20 mouse cellular contexts compared by ENCODE assay signal in genomic region chr13:69954171-69954570, GRCm38 (mm10).
A peak's percentile ranks its signal among the peaks of the same experiment; 100 is the strongest.
DNase-seq lines count a peak whose midpoint lies in the region; ATAC-seq lines count a peak whose summit lies in the region.
"Had no signal": no experiment of that assay in that cellular context is flagged by ENCODE, and none has a peak within 500 bp of the region (broad histone marks: within the 10 kb centered on the region; RNA-seq: fewer than 3 reads in every experiment).

No protein-coding gene starts in this region.

- intact Hi-C loops in heart, postnatal 14 days (cut with DNase I), result no loop called here
- intact Hi-C loops in left cerebral cortex, postnatal 4 days (cut with DNase I), result no loop called here

- DNase-seq in cerebellum, postnatal 10 days, result peak; percentile 75 to 81
- DNase-seq in heart, adult 11 months, result peak; percentile 74
- no peak for DNase-seq in heart, postnatal 14 days
- DNase-seq in left cerebral cortex, postnatal 4 days, result peak; percentile 52
- no peak for DNase-seq in left cerebral cortex, adult 8-10 months (ENCODE audit: low spot score in 2 of 2)
- DNase-seq: adrenal gland, adult 8-10 months; adrenal gland, postnatal 14 days; adrenal gland, postnatal 36 days; B cell, adult 2 months; cerebellum, adult 11 months; cerebellum, adult 18-20 months; cerebellum, adult 8-10 months; cerebellum, postnatal 25 days; forebrain, postnatal 0 days had no signal

- no peak for ATAC-seq in cerebellum, adult (ENCODE audit: insufficient number of reproducible peaks, low FRiP score, low TSS enrichment)
- ATAC-seq: activated CD4-positive, CD25-positive, alpha-beta regulatory T cell, adult 4 months; CD4-positive, CD25-positive, alpha-beta regulatory T cell, adult 4 months; forebrain, embryonic 13.5 days; forebrain, embryonic 15.5 days; forebrain, postnatal 0 days; Patski had no signal

Comparison
In these comparisons a context has a peak if more than half of its experiments do, and no peak if none do; other contexts are left out.
1. DNase-seq: peak in cerebellum, postnatal 10 days (2 of 2), heart, adult 11 months (single experiment) and left cerebral cortex, postnatal 4 days (single experiment); none in heart, postnatal 14 days (0 of 2) and left cerebral cortex, adult 8-10 months (0 of 2).